Mouse (Mus musculus) gastrocnemius, postnatal 10 days (tissue): Measurements from ENCODE around the gene Zranb2. TPM values are rescaled to one million over a fixed set of nuclear protein-coding genes. Genes with fewer than 3 reads are reported as not detected.

Source experiments
- DNase-seq: peaks from one replicate; pipeline ENCODE4 v3.0.0; 2021; ENCODE audit warnings: mixed read lengths
- microRNA-seq, 2 experiments: library from miRNA; unstranded; fragments of <30 nt; microRNA quantifications; one replicate each; pipeline ENCODE4 v1.2.0; 2021
- total RNA-seq, 2 experiments: library from RNA; stranded (reverse); gene quantifications; 2 replicates each; pipeline ENCODE4 v1.2.3; 2021

The Zranb2 gene
- total RNA-seq, 2 experiments from 2014 or later, result 39.1 to 51.3 TPM

GRCm38 (mm10) chr3:157578469-157579170 is 44.7 kb downstream of the Zranb2 start:
- no peak for DNase-seq

GRCm38 (mm10) chr3:157579376-157579775 is 45.4 kb downstream of the Zranb2 start:
- no peak for DNase-seq

GRCm38 (mm10) chr3:157580299-157580698 is 46.3 kb downstream of the Zranb2 start:
- no peak for DNase-seq

- no peak for DNase-seq
Measured at GRCm38 (mm10) chr3:157581755-157582154, 47.8 kb downstream of the Zranb2 start.

DNA sequence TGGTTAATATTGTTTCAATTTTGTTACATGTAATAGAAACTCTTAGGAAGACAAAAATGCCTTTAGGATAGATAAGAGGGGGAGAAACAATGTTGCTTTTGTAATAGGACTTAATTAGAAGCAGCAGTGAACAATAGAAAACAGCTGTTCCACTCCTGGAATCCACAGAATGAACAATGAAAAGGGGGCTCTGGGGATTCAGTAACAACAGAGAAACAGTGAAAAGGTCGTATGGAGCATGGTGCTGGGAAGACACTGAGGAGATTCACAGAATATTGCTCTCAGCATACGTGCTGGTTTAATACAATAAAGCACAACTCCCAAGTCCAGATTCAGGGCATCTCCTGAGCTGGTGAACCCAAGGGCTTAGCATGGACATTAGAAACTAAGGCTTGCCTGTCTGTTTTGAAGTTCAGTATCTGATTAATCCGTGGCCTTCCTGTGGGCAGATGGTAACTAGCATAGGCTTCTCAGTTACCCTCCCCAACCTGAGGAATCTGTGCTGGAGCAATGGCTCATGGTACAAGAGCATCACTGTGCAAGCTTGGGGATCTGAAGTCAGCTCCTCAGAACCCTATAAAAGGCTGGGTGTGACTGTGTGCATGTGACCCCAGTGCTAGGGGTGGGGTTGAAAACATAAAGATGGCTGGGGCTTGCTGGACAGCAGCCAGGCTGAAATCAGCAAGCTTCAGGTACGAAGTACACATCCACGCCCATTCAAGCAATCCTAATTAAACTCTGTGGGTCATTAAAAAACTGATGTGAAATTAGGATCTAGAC is 48.9 kb downstream of the Zranb2 start:
- no peak for DNase-seq

GRCm38 (mm10) chr3:157597837-157598379 is 63.9 kb downstream of the Zranb2 start:
- DNase-seq, result no peak

Small RNA genes within 50 kb of the gene (microRNA-seq; reads per million reads assigned to microRNA genes)
- gene Mir186, result 89.6 to 130 reads per million in 2 experiments

Other genes with a start within 250 kb of the Zranb2 start
- 1 to 10 TPM in 1 of 2 experiments, under 1 TPM in 1; 0.97 to 1.2 TPM for gene Ptger3, start 32.7 kb downstream of the Zranb2 start, total RNA-seq